Mouse (Mus musculus) hindbrain, embryonic 13.5 days (tissue): ENCODE results near the gene Otop1. TPM values are rescaled to one million over a fixed set of nuclear protein-coding genes. Genes with fewer than 3 reads are reported as not detected.

ENCODE experiments used
- ATAC-seq: fragments of 200-750 bp; cut with Nextera tagmentation; 2 replicates; pipeline ENCODE4 v1.8.0; 2017; ENCODE audit warnings: moderate TSS enrichment; ENCODE audit not compliant: low FRiP score
- H3K27ac ChIP-seq: fragments of 300-500 bp; sonication (generic); 2 replicates; pipeline ENCODE4 v1.5.1; 2015; ENCODE audit warnings: inconsistent platforms, mild to moderate bottlenecking, moderate library complexity
- H3K27me3 ChIP-seq: fragments of 300-500 bp; sonication (generic); 2 replicates; pipeline ENCODE4 v1.6.1; 2015; ENCODE audit warnings: mild to moderate bottlenecking, inconsistent platforms
- H3K36me3 ChIP-seq: fragments of 300-500 bp; sonication (generic); 2 replicates; pipeline ENCODE4 v1.6.1; 2015; ENCODE audit warnings: mild to moderate bottlenecking, inconsistent platforms
- H3K4me1 ChIP-seq: fragments of 300-500 bp; sonication (generic); replicated peaks from 2 replicates; pipeline ENCODE4 v1.6.1; 2015; ENCODE audit warnings: inconsistent platforms
- H3K4me2 ChIP-seq: fragments of 300-500 bp; sonication (generic); 2 replicates; pipeline ENCODE4 v1.6.1; 2015; ENCODE audit warnings: inconsistent platforms, mild to moderate bottlenecking, moderate library complexity
- H3K4me3 ChIP-seq: fragments of 300-500 bp; sonication (generic); 2 replicates; pipeline ENCODE4 v1.5.1; 2015; ENCODE audit warnings: mild to moderate bottlenecking, inconsistent platforms
- H3K9ac ChIP-seq: fragments of 300-500 bp; sonication (generic); 2 replicates; pipeline ENCODE4 v1.6.1; 2015; ENCODE audit warnings: mild to moderate bottlenecking, inconsistent platforms
- H3K9me3 ChIP-seq: fragments of 300-500 bp; sonication (generic); 2 replicates; pipeline ENCODE4 v1.6.1; 2016; ENCODE audit warnings: inconsistent platforms
- WGBS: fragments of 180-500 bp; shearing (Covaris S2); methylation state at CpG from one replicate; pipeline ENCODE4 v1.1.7; 2015; 5-methylcytosine and 5-hydroxymethylcytosine counted together
- polyA plus RNA-seq: library from polyadenylated mRNA; unstranded; fragments of >200 nt; fragmentation: Nextera tagmentation; extraction: Ambion mirVana; gene quantifications from 2 replicates; pipeline ENCODE4 v1.2.1, GENCODE M21; 2015

The Otop1 gene
- polyA plus RNA-seq, 1 experiment from 2014 or later, result not detected

- Histone ChIP-seq H3K27me3 (no peaks in the 10 kb centered on the region), H3K27ac (no peak overlapping the region), H3K36me3 (no peaks in the 10 kb centered on the region), H3K9ac (no peak overlapping the region), H3K4me2 (no peak overlapping the region), H3K4me3 (no peak overlapping the region), H3K4me1 (no peaks in the 10 kb centered on the region), H3K9me3 (no peaks in the 10 kb centered on the region)
- WGBS, result 16% methylated on average over 12 of the region's 12 CpGs
- ATAC-seq, result no peak
These were observed 26.9 kb downstream of the Otop1 start for GRCm38 (mm10) chr5:38302651-38303050.

GRCm38 (mm10) chr5:38305241-38305640 lies 29.5 kb downstream of the Otop1 start:
- no peak for ATAC-seq
- WGBS, result 68% methylated on average over 2 of the region's 2 CpGs

DNA sequence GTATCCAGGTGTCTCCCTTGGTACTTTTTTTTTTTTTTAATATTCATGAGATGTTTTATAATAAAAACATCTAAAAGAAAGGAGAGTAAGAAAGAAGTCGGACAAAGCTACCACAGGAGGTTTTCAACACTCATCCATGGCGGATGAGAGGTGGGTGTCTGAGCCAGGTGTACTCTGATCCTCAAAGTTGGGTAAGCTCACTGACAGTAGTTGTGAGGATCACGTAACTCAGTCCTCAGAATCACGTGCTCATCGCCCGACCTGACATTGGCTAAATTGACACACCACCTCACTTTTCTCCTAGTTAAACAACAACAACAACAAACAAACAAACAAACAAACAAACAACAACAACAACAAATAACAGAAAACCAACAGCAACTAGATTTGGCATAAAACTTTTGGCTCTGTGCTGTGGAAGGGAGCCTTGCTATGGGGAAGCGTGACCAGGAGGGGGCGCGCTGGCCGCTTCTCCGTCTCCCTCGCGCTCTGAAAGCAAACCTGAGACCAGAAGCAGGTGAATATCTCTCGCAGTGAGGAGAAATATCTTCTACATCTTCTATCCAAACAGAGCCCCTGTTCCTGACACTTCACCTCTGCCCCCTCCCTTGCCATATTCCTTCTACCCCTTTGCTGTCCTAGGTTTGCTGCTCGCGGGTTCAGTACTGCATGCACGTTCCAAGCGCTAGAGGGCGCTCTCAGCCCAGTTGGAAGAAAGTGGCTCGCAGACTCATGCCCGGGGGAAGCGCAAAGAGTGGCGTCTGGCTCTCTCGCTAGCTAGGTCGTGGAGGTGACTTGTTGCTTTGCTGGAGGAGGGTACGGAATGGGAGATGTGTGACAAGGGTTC lies 31.7 kb downstream of the Otop1 start:
- Histone ChIP-seq H3K27ac (no peak overlapping the region), H3K4me3 (peak overlapping the region; percentile 42), H3K9me3 (no peaks in the 10 kb centered on the region), H3K36me3 (no peaks in the 10 kb centered on the region), H3K9ac (0 out of 2 replicates have a peak overlapping the region, but pooled peaks have one; percentile 56), H3K4me1 (no peaks in the 10 kb centered on the region), H3K27me3 (peaks cover 13% of the 10 kb centered on the region; the same call in 1 of the 2 replicates), H3K4me2 (peak overlapping the region; percentile 64)
- ATAC-seq, result peak; percentile 93
- 10% methylated on average over 26 of the region's 26 CpGs for whole genome bisulfite sequencing

More at GRCm38 (mm10) chr5:38305241-38305640, 29.5 kb downstream of the Otop1 start:
- no peaks in the 10 kb centered on the region for H3K9me3 ChIP-seq
- no peak overlapping the region for H3K27ac ChIP-seq
- H3K27me3 ChIP-seq, result peaks cover 13% of the 10 kb centered on the region; the same call in 1 of the 2 replicates
- H3K9ac ChIP-seq, result no peak overlapping the region
- no peaks in the 10 kb centered on the region for H3K4me1 ChIP-seq
- no peak overlapping the region for H3K4me2 ChIP-seq
- no peak overlapping the region for H3K4me3 ChIP-seq
- no peaks in the 10 kb centered on the region for H3K36me3 ChIP-seq

DNA sequence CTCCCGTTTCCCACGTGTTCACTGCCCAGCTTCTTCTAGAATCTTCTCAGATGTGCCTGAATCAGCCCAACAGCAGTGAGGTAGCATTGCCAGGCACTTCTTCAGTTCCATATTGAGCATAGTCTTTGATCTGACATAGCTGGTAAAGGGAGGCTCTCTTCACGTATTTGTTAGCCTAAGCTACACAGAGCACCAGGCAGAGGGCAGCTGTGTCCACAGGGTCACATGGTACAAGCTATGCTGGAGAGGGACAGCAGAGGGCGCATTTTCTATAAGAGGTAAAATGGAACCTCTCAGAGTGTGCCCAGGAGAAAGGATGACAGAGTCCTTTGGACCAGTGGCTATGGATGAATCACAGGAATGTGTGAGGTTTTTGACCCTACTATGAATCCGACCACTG lies 33.1 kb downstream of the Otop1 start:
- Histone ChIP-seq H3K4me2 (no peak overlapping the region), H3K4me1 (no peaks in the 10 kb centered on the region), H3K9ac (no peak overlapping the region), H3K9me3 (no peaks in the 10 kb centered on the region), H3K36me3 (no peaks in the 10 kb centered on the region), H3K27me3 (peaks cover 13% of the 10 kb centered on the region; the same call in 1 of the 2 replicates), H3K27ac (no peak overlapping the region), H3K4me3 (no peak overlapping the region)
- no peak for ATAC-seq
- 55% methylated on average over 5 of the region's 5 CpGs for WGBS

- H3K9me3 ChIP-seq, result no peaks in the 10 kb centered on the region
- H3K27me3 ChIP-seq, result peaks cover 13% of the 10 kb centered on the region; the same call in 1 of the 2 replicates
- H3K4me2 ChIP-seq, result no peak overlapping the region
- no peaks in the 10 kb centered on the region for H3K36me3 ChIP-seq
- no peak overlapping the region for H3K27ac ChIP-seq
- 64% methylated on average over 3 of the region's 3 CpGs for WGBS
- H3K9ac ChIP-seq, result no peak overlapping the region
- ATAC-seq, result no peak
- no peak overlapping the region for H3K4me3 ChIP-seq
- no peaks in the 10 kb centered on the region for H3K4me1 ChIP-seq
These were observed 34.0 kb downstream of the Otop1 start for GRCm38 (mm10) chr5:38309795-38310194.

- H3K27me3 ChIP-seq, result peaks cover 54% of the 10 kb centered on the region
- peak within 1 kb of the TSS; percentile 86 for H3K4me2 ChIP-seq
- ATAC-seq, result peak; percentile 72; the same call in 1 of the 2 replicates
- H3K9ac ChIP-seq, result peak within 1 kb of the TSS; percentile 69
- peaks cover 10% of the 10 kb centered on the region for H3K4me1 ChIP-seq
- H3K9me3 ChIP-seq, result no peaks in the 10 kb centered on the region
- H3K36me3 ChIP-seq, result no peaks in the 10 kb centered on the region
- no peak within 1 kb of the TSS for H3K27ac ChIP-seq
- H3K4me3 ChIP-seq, result peak within 1 kb of the TSS; percentile 49
- 2% methylated on average over 66 of the region's 67 CpGs for WGBS
These were observed 43.4 kb downstream of the Otop1 start, which contains the start of gene Drd5 for GRCm38 (mm10) chr5:38318966-38319786. Gene Drd5, plus strand, starts transcription at chr5:38319367.

- WGBS, result 77% methylated on average over 4 of the region's 4 CpGs
- Histone ChIP-seq H3K27ac (no peak overlapping the region), H3K27me3 (no peaks in the 10 kb centered on the region), H3K9ac (no peak overlapping the region), H3K9me3 (no peaks in the 10 kb centered on the region), H3K4me2 (no peak overlapping the region), H3K4me3 (no peak overlapping the region), H3K36me3 (no peaks in the 10 kb centered on the region), H3K4me1 (no peaks in the 10 kb centered on the region)
- ATAC-seq, result no peak
These were observed 57.6 kb downstream of the Otop1 start for GRCm38 (mm10) chr5:38333381-38333780.

DNA sequence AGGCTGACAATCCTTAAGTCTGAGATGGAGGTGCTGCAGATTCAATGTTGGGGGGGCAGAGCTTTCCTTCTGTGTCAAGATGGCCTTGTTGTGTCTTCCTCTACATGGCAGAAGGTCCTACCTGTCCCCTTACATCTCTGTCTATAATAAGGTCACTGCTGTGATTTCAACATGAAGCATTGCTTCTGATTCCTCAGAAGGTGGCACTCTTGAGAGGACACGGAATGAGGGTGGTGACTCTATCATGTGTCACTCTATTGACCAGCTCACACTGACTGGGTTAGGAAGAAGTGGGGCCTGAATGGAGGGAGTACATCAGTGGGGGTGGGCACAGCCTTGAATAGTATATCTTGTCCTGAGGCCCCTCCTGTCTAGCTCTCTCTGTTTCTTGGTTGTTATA lies 58.8 kb downstream of the Otop1 start:
- no peaks in the 10 kb centered on the region for H3K4me1 ChIP-seq
- H3K36me3 ChIP-seq, result no peaks in the 10 kb centered on the region
- no peak overlapping the region for H3K4me2 ChIP-seq
- WGBS, result 42% methylated on average over 1 of the region's 1 CpGs
- H3K27ac ChIP-seq, result no peak overlapping the region
- no peak overlapping the region for H3K9ac ChIP-seq
- H3K9me3 ChIP-seq, result no peaks in the 10 kb centered on the region
- no peak for ATAC-seq
- no peaks in the 10 kb centered on the region for H3K27me3 ChIP-seq
- no peak overlapping the region for H3K4me3 ChIP-seq

- no peaks in the 10 kb centered on the region for H3K27me3 ChIP-seq
- no peaks in the 10 kb centered on the region for H3K36me3 ChIP-seq
- H3K9ac ChIP-seq, result no peak overlapping the region
- no peak overlapping the region for H3K27ac ChIP-seq
- no peak overlapping the region for H3K4me2 ChIP-seq
- H3K4me3 ChIP-seq, result no peak overlapping the region
- peaks cover 5% of the 10 kb centered on the region for H3K4me1 ChIP-seq
- no peak for ATAC-seq
- no peaks in the 10 kb centered on the region for H3K9me3 ChIP-seq
- 56% methylated on average over 3 of the region's 3 CpGs for WGBS
These were observed 67.3 kb downstream of the Otop1 start for GRCm38 (mm10) chr5:38343101-38343500.

DNA sequence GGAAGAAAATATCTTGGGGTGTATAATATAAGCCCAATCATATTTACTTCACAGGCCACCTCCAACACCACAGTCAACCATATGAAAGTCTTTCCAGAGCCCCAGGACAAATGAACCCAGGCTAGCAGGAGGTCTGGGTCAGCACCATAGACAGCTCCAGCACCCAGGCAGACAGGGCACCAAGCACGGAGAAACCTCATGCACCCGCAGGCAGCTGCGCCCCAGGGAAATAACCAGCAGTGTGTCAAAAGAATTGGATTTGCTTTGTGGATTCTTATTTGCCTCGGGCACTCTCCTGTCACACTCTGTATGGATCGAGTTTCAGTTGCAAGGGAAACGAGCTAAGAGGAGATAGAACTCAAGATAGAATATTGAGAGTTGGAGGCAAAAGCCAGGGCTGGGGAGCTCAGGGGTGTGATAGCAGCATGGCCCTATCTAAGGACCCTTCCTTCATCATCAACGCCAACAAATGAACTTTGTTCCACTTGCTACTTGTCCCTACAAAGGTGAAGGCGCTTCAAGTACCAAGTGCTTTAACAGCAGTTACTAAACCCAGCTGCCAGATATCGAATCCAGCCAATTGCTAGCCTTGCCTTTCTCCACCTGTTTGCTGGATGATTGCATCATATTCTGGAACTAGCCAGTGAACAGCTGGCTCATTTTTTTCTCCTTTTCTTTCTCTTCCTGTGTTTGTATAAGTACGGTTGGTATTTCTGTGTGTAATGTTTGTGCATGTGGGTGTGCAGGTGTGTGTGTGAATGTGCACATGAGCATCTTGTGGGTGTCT lies 71.1 kb downstream of the Otop1 start:
- Histone ChIP-seq H3K36me3 (no peaks in the 10 kb centered on the region), H3K9me3 (no peaks in the 10 kb centered on the region), H3K27ac (no peak overlapping the region), H3K27me3 (no peaks in the 10 kb centered on the region), H3K9ac (no peak overlapping the region), H3K4me2 (no peak overlapping the region), H3K4me1 (peaks cover 15% of the 10 kb centered on the region), H3K4me3 (no peak overlapping the region)
- 40% methylated on average over 10 of the region's 10 CpGs for WGBS
- ATAC-seq, result no peak

- ATAC-seq, result no peak
- H3K9me3 ChIP-seq, result no peaks in the 10 kb centered on the region
- H3K9ac ChIP-seq, result no peak overlapping the region
- 14% methylated on average over 5 of the region's 5 CpGs for WGBS
- no peak overlapping the region for H3K4me2 ChIP-seq
- no peak overlapping the region for H3K4me3 ChIP-seq
- 0 out of 2 replicates have a peak, but pooled peaks cover 2% of the 10 kb centered on the region for H3K27me3 ChIP-seq
- no peak overlapping the region for H3K27ac ChIP-seq
- no peaks in the 10 kb centered on the region for H3K36me3 ChIP-seq
- H3K4me1 ChIP-seq, result peaks cover 10% of the 10 kb centered on the region
These were observed 74.7 kb downstream of the Otop1 start for GRCm38 (mm10) chr5:38350351-38350929.
